Mouse (Mus musculus) midbrain, embryonic 10.5 days (tissue): ENCODE data around the gene Ppp1r3c. TPM values are rescaled to one million over a fixed set of nuclear protein-coding genes. Genes with fewer than 3 reads are reported as not detected.
"Not testable (repeated sequence)": the region's sequence is repeated elsewhere in the genome, so short reads cannot be mapped to it uniquely, and the experiment has no call there.

ENCODE experiments used
- DNase-seq: peaks from one replicate; pipeline ENCODE4 v3.0.0-alpha.2; 2017; ENCODE audit warnings: low spot score
- H3K27ac ChIP-seq: fragments of 300-500 bp; sonication (generic); replicated peaks from 2 replicates; pipeline ENCODE4 v1.5.1; 2016; ENCODE audit warnings: mild to moderate bottlenecking
- H3K27me3 ChIP-seq: fragments of 300-500 bp; sonication (generic); 2 replicates; pipeline ENCODE4 v1.6.1; 2016; ENCODE audit warnings: low read depth, mild to moderate bottlenecking; ENCODE audit not compliant: poor library complexity, severe bottlenecking
- H3K36me3 ChIP-seq: fragments of 300-500 bp; sonication (generic); 2 replicates; pipeline ENCODE4 v1.6.1; 2016; ENCODE audit warnings: mild to moderate bottlenecking, moderate library complexity
- H3K4me1 ChIP-seq: fragments of 300-500 bp; sonication (generic); 2 replicates; pipeline ENCODE4 v1.6.1; 2016
- H3K4me3 ChIP-seq: fragments of 300-500 bp; sonication (generic); 2 replicates; pipeline ENCODE4 v1.5.1; 2016; ENCODE audit warnings: mild to moderate bottlenecking, moderate library complexity
- H3K9me3 ChIP-seq: fragments of 300-500 bp; sonication (generic); replicated peaks from 2 replicates; pipeline ENCODE4 v1.6.1; 2016; ENCODE audit warnings: mild to moderate bottlenecking
- WGBS: fragments of 180-500 bp; shearing (Covaris S2); methylation state at CpG from one replicate; pipeline ENCODE4 v1.1.7; 2016; 5-methylcytosine and 5-hydroxymethylcytosine counted together
- polyA plus RNA-seq: library from polyadenylated mRNA; unstranded; fragments of >200 nt; fragmentation: Nextera tagmentation; extraction: Ambion mirVana; gene quantifications from 2 replicates; pipeline ENCODE4 v1.2.1, GENCODE M21; 2016

The Ppp1r3c gene
- polyA plus RNA-seq, 1 experiment from 2014 or later: 2.0 TPM

- WGBS: 81% methylated on average over 5 of the region's 5 CpGs
- no peak for DNase-seq
- peaks cover 14% of the 10 kb centered on the region for H3K27me3 ChIP-seq
Measured at GRCm38 (mm10) chr19:36738009-36738408, 1.6 kb upstream of the Ppp1r3c start.

GRCm38 (mm10) chr19:36737087-36737486 lies 634 bp upstream of the Ppp1r3c start:
- Histone ChIP-seq H3K27me3 (peaks cover 14% of the 10 kb centered on the region), H3K9me3 (no peaks in the 10 kb centered on the region), H3K36me3 (0 out of 2 replicates have a peak, but pooled peaks cover 5% of the 10 kb centered on the region), H3K27ac (peak overlapping the region; percentile 88), H3K4me3 (peak overlapping the region; percentile 55), H3K4me1 (peaks cover 13% of the 10 kb centered on the region)
- DNase-seq: no peak
- WGBS: 57% methylated on average over 6 of the region's 6 CpGs

More at GRCm38 (mm10) chr19:36738009-36738408, 1.6 kb upstream of the Ppp1r3c start:
- Histone ChIP-seq H3K27ac (no peak overlapping the region), H3K4me3 (no peak overlapping the region), H3K36me3 (0 out of 2 replicates have a peak, but pooled peaks cover 5% of the 10 kb centered on the region), H3K9me3 (no peaks in the 10 kb centered on the region), H3K4me1 (peaks cover 13% of the 10 kb centered on the region)

- no peak overlapping the region for H3K4me3 ChIP-seq
- H3K4me1 ChIP-seq: peaks cover 13% of the 10 kb centered on the region
- WGBS: 86% methylated on average over 10 of the region's 10 CpGs
- no peaks in the 10 kb centered on the region for H3K9me3 ChIP-seq
- no peak for DNase-seq
- H3K27me3 ChIP-seq: peaks cover 14% of the 10 kb centered on the region
- no peak overlapping the region for H3K27ac ChIP-seq
- H3K36me3 ChIP-seq: 0 out of 2 replicates have a peak, but pooled peaks cover 5% of the 10 kb centered on the region
Measured at GRCm38 (mm10) chr19:36734308-36735038, 2.0 kb downstream of the Ppp1r3c start.

- no peaks in the 10 kb centered on the region for H3K9me3 ChIP-seq
- no peak for DNase-seq
- no peak overlapping the region for H3K27ac ChIP-seq
- peaks cover 12% of the 10 kb centered on the region for H3K27me3 ChIP-seq
- 0 out of 2 replicates have a peak, but pooled peaks cover 5% of the 10 kb centered on the region for H3K36me3 ChIP-seq
- 93% methylated on average over 16 of the region's 16 CpGs for WGBS
- H3K4me1 ChIP-seq: peaks cover 13% of the 10 kb centered on the region
- H3K4me3 ChIP-seq: no peak overlapping the region
Measured at GRCm38 (mm10) chr19:36733191-36733943, 3.1 kb downstream of the Ppp1r3c start.

GRCm38 (mm10) chr19:36731310-36731709 lies 5.1 kb downstream of the Ppp1r3c start:
- 89% methylated on average over 11 of the region's 11 CpGs for WGBS
- H3K27me3 ChIP-seq: peaks cover 11% of the 10 kb centered on the region

GRCm38 (mm10) chr19:36730414-36730813 lies 6.0 kb downstream of the Ppp1r3c start:
- not testable (repeated sequence) for H3K9me3 ChIP-seq, H3K27me3 ChIP-seq, H3K4me1 ChIP-seq, DNase-seq, H3K27ac ChIP-seq, H3K36me3 ChIP-seq, H3K4me3 ChIP-seq
- WGBS: 85% methylated on average over 1 of the region's 2 CpGs

More at GRCm38 (mm10) chr19:36731310-36731709, 5.1 kb downstream of the Ppp1r3c start:
- Histone ChIP-seq H3K9me3 (no peaks in the 10 kb centered on the region), H3K36me3 (0 out of 2 replicates have a peak, but pooled peaks cover 5% of the 10 kb centered on the region), H3K4me3 (no peak overlapping the region), H3K4me1 (peaks cover 5% of the 10 kb centered on the region), H3K27ac (no peak overlapping the region)
- no peak for DNase-seq

GRCm38 (mm10) chr19:36728741-36729460 lies 7.6 kb downstream of the Ppp1r3c start:
- no peaks in the 10 kb centered on the region for H3K27me3 ChIP-seq
- no peak for DNase-seq
- no peak overlapping the region for H3K4me3 ChIP-seq
- 90% methylated on average over 12 of the region's 12 CpGs for WGBS
- H3K27ac ChIP-seq: no peak overlapping the region
- 0 out of 2 replicates have a peak, but pooled peaks cover 5% of the 10 kb centered on the region for H3K36me3 ChIP-seq
- H3K4me1 ChIP-seq: no peaks in the 10 kb centered on the region
- H3K9me3 ChIP-seq: no peaks in the 10 kb centered on the region

- no peak for DNase-seq
- no peaks in the 10 kb centered on the region for H3K9me3 ChIP-seq
- 93% methylated on average over 7 of the region's 7 CpGs for WGBS
- no peak overlapping the region for H3K27ac ChIP-seq
- no peak overlapping the region for H3K4me3 ChIP-seq
- no peaks in the 10 kb centered on the region for H3K4me1 ChIP-seq
- H3K36me3 ChIP-seq: no peaks in the 10 kb centered on the region
- no peaks in the 10 kb centered on the region for H3K27me3 ChIP-seq
Measured at GRCm38 (mm10) chr19:36724970-36725369, 11.5 kb downstream of the Ppp1r3c start.

GRCm38 (mm10) chr19:36721139-36721538 lies 15.3 kb downstream of the Ppp1r3c start:
- WGBS: 88% methylated on average over 8 of the region's 8 CpGs

GRCm38 (mm10) chr19:36716221-36716620 lies 20.2 kb downstream of the Ppp1r3c start:
- H3K9me3 ChIP-seq: no peaks in the 10 kb centered on the region
- H3K4me1 ChIP-seq: no peaks in the 10 kb centered on the region
- no peaks in the 10 kb centered on the region for H3K27me3 ChIP-seq
- WGBS: 74% methylated on average over 7 of the region's 7 CpGs
- H3K36me3 ChIP-seq: no peaks in the 10 kb centered on the region
- H3K4me3 ChIP-seq: no peak overlapping the region
- no peak for DNase-seq
- H3K27ac ChIP-seq: no peak overlapping the region

More at GRCm38 (mm10) chr19:36721139-36721538, 15.3 kb downstream of the Ppp1r3c start:
- no peak for DNase-seq
- Histone ChIP-seq H3K27ac (no peak overlapping the region), H3K36me3 (no peaks in the 10 kb centered on the region), H3K27me3 (no peaks in the 10 kb centered on the region), H3K9me3 (no peaks in the 10 kb centered on the region), H3K4me3 (no peak overlapping the region), H3K4me1 (no peaks in the 10 kb centered on the region)

- Histone ChIP-seq H3K27ac (no peak overlapping the region), H3K4me1 (no peaks in the 10 kb centered on the region), H3K27me3 (no peaks in the 10 kb centered on the region), H3K9me3 (no peaks in the 10 kb centered on the region), H3K36me3 (no peaks in the 10 kb centered on the region), H3K4me3 (no peak overlapping the region)
- DNase-seq: no peak
- 95% methylated on average over 10 of the region's 10 CpGs for WGBS
Measured at GRCm38 (mm10) chr19:36715591-36715990, 20.9 kb downstream of the Ppp1r3c start.

- DNase-seq: no peak
- Histone ChIP-seq H3K27me3 (no peaks in the 10 kb centered on the region), H3K4me3 (no peak overlapping the region), H3K4me1 (no peaks in the 10 kb centered on the region), H3K9me3 (peaks cover 2% of the 10 kb centered on the region; the same call in 1 of the 2 replicates), H3K27ac (no peak overlapping the region), H3K36me3 (no peaks in the 10 kb centered on the region)
- WGBS: 90% methylated on average over 1 of the region's 1 CpGs
Measured at GRCm38 (mm10) chr19:36714492-36714891, 22.0 kb downstream of the Ppp1r3c start.
